Mouse (Mus musculus) frontal cortex, adult 2 months (tissue): ENCODE measurements around the gene Ccl25. TPM values are rescaled to one million over a fixed set of nuclear protein-coding genes. Genes with fewer than 3 reads are reported as not detected.
"Not testable (repeated sequence)": the region's sequence is repeated elsewhere in the genome, so short reads cannot be mapped to it uniquely, and the experiment has no call there.

ENCODE experiments used
- DNase-seq, 2 experiments: peaks; one replicate each; pipeline ENCODE4 v3.0.0; 2022; ENCODE audit warnings: low spot score in 1 of 2; ENCODE audit errors: extremely low spot score in 1 of 2
- polyA plus RNA-seq: library from polyadenylated mRNA; depleted of rRNA; stranded (reverse); fragments of >200 nt; gene quantifications from 2 replicates; pipeline ENCODE4 v1.2.3, GENCODE M21; 2012

Gene Ccl25
- polyA plus RNA-seq, 1 experiment = 22.4 TPM

GRCm38 (mm10) chr8:4335678-4336077, 10.7 kb downstream of the Ccl25 start:
- no peak for DNase-seq

- no peak for DNase-seq
Observed at GRCm38 (mm10) chr8:4340207-4340606, 15.2 kb downstream of the Ccl25 start.

GRCm38 (mm10) chr8:4347661-4348060, 22.7 kb downstream of the Ccl25 start:
- no peak for DNase-seq

GRCm38 (mm10) chr8:4348275-4348674, 23.3 kb downstream of the Ccl25 start:
- no peak for DNase-seq

GRCm38 (mm10) chr8:4349335-4349734, 24.3 kb downstream of the Ccl25 start:
- no peak for DNase-seq

- DNase-seq = no peak
Observed at GRCm38 (mm10) chr8:4350618-4351017, 25.6 kb downstream of the Ccl25 start.

GRCm38 (mm10) chr8:4352562-4352961, 27.6 kb downstream of the Ccl25 start:
- DNase-seq = not testable (repeated sequence)

GRCm38 (mm10) chr8:4353741-4354140, 28.7 kb downstream of the Ccl25 start:
- no peak for DNase-seq

- no peak for DNase-seq
Observed at GRCm38 (mm10) chr8:4354516-4354915, 29.5 kb downstream of the Ccl25 start.

GRCm38 (mm10) chr8:4355455-4355854, 30.4 kb downstream of the Ccl25 start:
- DNase-seq = no peak

- DNase-seq = no peak
Observed at GRCm38 (mm10) chr8:4359362-4359761, 34.4 kb downstream of the Ccl25 start.

- no peak for DNase-seq
Observed at GRCm38 (mm10) chr8:4360922-4361321, 35.9 kb downstream of the Ccl25 start.

- no peak for DNase-seq
Observed at GRCm38 (mm10) chr8:4366189-4366588, 41.2 kb downstream of the Ccl25 start.

GRCm38 (mm10) chr8:4367808-4368207, 42.8 kb downstream of the Ccl25 start:
- DNase-seq = peak in 1 of 2 experiments; percentile 59

GRCm38 (mm10) chr8:4368470-4368869, 43.5 kb downstream of the Ccl25 start:
- no peak for DNase-seq

- peak in 1 of 2 experiments; percentile 31 for DNase-seq
Observed at GRCm38 (mm10) chr8:4370078-4370477, 45.1 kb downstream of the Ccl25 start.

GRCm38 (mm10) chr8:4372657-4373056, 47.6 kb downstream of the Ccl25 start:
- peak in 1 of 2 experiments; percentile 15 for DNase-seq

- peak in 1 of 2 experiments; percentile 27 for DNase-seq
Observed at GRCm38 (mm10) chr8:4401442-4401841, 76.4 kb downstream of the Ccl25 start.

GRCm38 (mm10) chr8:4403960-4404879, 79.2 kb downstream of the Ccl25 start:
- DNase-seq = peak in 1 of 2 experiments; percentile 17

- peak in 1 of 2 experiments; percentile 8 for DNase-seq
Observed at GRCm38 (mm10) chr8:4404880-4405261, 79.9 kb downstream of the Ccl25 start.

- not testable (repeated sequence) for DNase-seq
Observed at GRCm38 (mm10) chr8:4408425-4408824, 83.4 kb downstream of the Ccl25 start.
